Comparison of ENCODE assay signal across 16 mouse cellular contexts in genomic region chr19:53807276-53807801, GRCm38 (mm10).
A peak's percentile ranks its signal among the peaks of the same experiment; 100 is the strongest.
DNase-seq lines count a peak whose midpoint lies in the region; ATAC-seq and TF ChIP-seq lines count a peak whose summit lies in the region.
"Had no signal": no experiment of that assay in that cellular context is flagged by ENCODE, and none has a peak within 500 bp of the region (broad histone marks: within the 10 kb centered on the region; RNA-seq: fewer than 3 reads in every experiment).

No protein-coding gene starts in this region.

- DNase-seq in heart, adult 2 months: no peak
- no peak for DNase-seq in heart, adult 18-20 months
- DNase-seq in liver, postnatal 0 days: no peak
- peak; percentile 43 to 53 for DNase-seq in thymus, postnatal 36 days
- no peak for DNase-seq in midbrain, postnatal 0 days (ENCODE audit: low spot score)
- DNase-seq in hindbrain, embryonic 10.5 days (ENCODE audit: low spot score): no peak
- DNase-seq: B cell, adult 2 months; cerebellum, adult 2 months; gastrocnemius, postnatal 25 days; kidney, postnatal 10 days; lung, postnatal 4 days; right cerebral cortex, postnatal 4 days had no signal

- peak overlapping the region; percentile 38 for H3K27ac ChIP-seq in heart, adult 2 months
- peak overlapping the region; percentile 86; the same call in 1 of the 2 replicates for H3K27ac ChIP-seq in liver, embryonic 12.5 days
- no peak overlapping the region for H3K27ac ChIP-seq in liver, postnatal 0 days (ENCODE audit: low read depth)
- no peak overlapping the region for H3K27ac ChIP-seq in midbrain, postnatal 0 days (ENCODE audit: low read depth, low read length)
- no peak overlapping the region for H3K27ac ChIP-seq in hindbrain, embryonic 10.5 days
- H3K27ac ChIP-seq: forebrain, embryonic 10.5 days; neural tube, embryonic 12.5 days had no signal

- H3K9ac ChIP-seq in heart, adult 2 months (ENCODE audit: low read depth, low read length): 0 out of 2 replicates have a peak overlapping the region, but pooled peaks have one; percentile 4
- H3K9ac ChIP-seq in liver, embryonic 12.5 days: no peak overlapping the region
- no peak overlapping the region for H3K9ac ChIP-seq in liver, postnatal 0 days (replicated peaks)
- no peak overlapping the region for H3K9ac ChIP-seq in midbrain, postnatal 0 days (replicated peaks; ENCODE audit: low read length, poor library complexity, severe bottlenecking)
- H3K9ac ChIP-seq: neural tube, embryonic 12.5 days had no signal

- intact Hi-C loops in heart, adult 2 months (cut with DNase I): no loop called here

- H3K79me2 ChIP-seq in heart, adult 2 months (replicated peaks; ENCODE audit: control insufficient read depth, insufficient read depth, low read length): no peaks in the 10 kb centered on the region

- H3K4me3 ChIP-seq in heart, adult 2 months: no peak overlapping the region
- H3K4me3 ChIP-seq in liver, embryonic 12.5 days: no peak overlapping the region
- H3K4me3 ChIP-seq in liver, postnatal 0 days (ENCODE audit: low read depth, low read length): no peak overlapping the region
- H3K4me3 ChIP-seq in midbrain, postnatal 0 days (ENCODE audit: low read depth, low read length): no peak overlapping the region
- no peak overlapping the region for H3K4me3 ChIP-seq in hindbrain, embryonic 10.5 days
- H3K4me3 ChIP-seq: forebrain, embryonic 10.5 days; neural tube, embryonic 12.5 days had no signal

- peak overlapping the region; percentile 55; the same call in 1 of the 2 replicates for H3K4me2 ChIP-seq in liver, embryonic 12.5 days
- no peak overlapping the region for H3K4me2 ChIP-seq in liver, postnatal 0 days (ENCODE audit: low read depth, low read length)
- H3K4me2 ChIP-seq in midbrain, postnatal 0 days (ENCODE audit: low read depth, low read length, poor library complexity, severe bottlenecking): no peak overlapping the region
- H3K4me2 ChIP-seq: neural tube, embryonic 12.5 days had no signal

- H3K4me1 ChIP-seq in heart, adult 2 months (ENCODE audit: control insufficient read depth, insufficient read depth, low read length): peaks cover 31% of the 10 kb centered on the region
- peaks cover 81% of the 10 kb centered on the region for H3K4me1 ChIP-seq in liver, embryonic 12.5 days
- peaks cover 21% of the 10 kb centered on the region for H3K4me1 ChIP-seq in liver, postnatal 0 days (ENCODE audit: insufficient read depth)
- no peaks in the 10 kb centered on the region for H3K4me1 ChIP-seq in midbrain, postnatal 0 days (ENCODE audit: insufficient read depth, low read length)
- H3K4me1 ChIP-seq in hindbrain, embryonic 10.5 days (replicated peaks): peaks cover 27% of the 10 kb centered on the region
- H3K4me1 ChIP-seq: neural tube, embryonic 12.5 days had no signal

- ATAC-seq in liver, embryonic 12.5 days: no peak
- no peak for ATAC-seq in liver, postnatal 0 days
- ATAC-seq in megakaryocyte, adult 5-6 weeks (ENCODE audit: poor library complexity, severe bottlenecking): peak; percentile 58
- no peak for ATAC-seq in midbrain, postnatal 0 days (ENCODE audit: low FRiP score)

- H3K9me3 ChIP-seq in liver, embryonic 12.5 days (replicated peaks): no peaks in the 10 kb centered on the region
- H3K9me3 ChIP-seq in liver, postnatal 0 days (ENCODE audit: low read length): no peaks in the 10 kb centered on the region
- H3K9me3 ChIP-seq in midbrain, postnatal 0 days (ENCODE audit: low read length): no peaks in the 10 kb centered on the region
- no peaks in the 10 kb centered on the region for H3K9me3 ChIP-seq in hindbrain, embryonic 10.5 days
- H3K9me3 ChIP-seq: forebrain, embryonic 10.5 days; neural tube, embryonic 12.5 days had no signal

- no peak for TF ChIP-seq POLR2A in heart, adult 2 months (IDR thresholded peaks at IDR 0.05; ENCODE audit: insufficient read depth, low read depth, low read length)

- no peaks in the 10 kb centered on the region; the same call in 1 of the 2 replicates for H3K27me3 ChIP-seq in heart, adult 2 months (ENCODE audit: control insufficient read depth, insufficient read depth, low read length)
- no peaks in the 10 kb centered on the region for H3K27me3 ChIP-seq in liver, embryonic 12.5 days (replicated peaks)
- H3K27me3 ChIP-seq in liver, postnatal 0 days (ENCODE audit: insufficient read depth, low read length): no peaks in the 10 kb centered on the region
- H3K27me3 ChIP-seq in midbrain, postnatal 0 days (ENCODE audit: insufficient read depth, low read length): no peaks in the 10 kb centered on the region
- H3K27me3 ChIP-seq in hindbrain, embryonic 10.5 days (ENCODE audit: insufficient read depth, poor library complexity, severe bottlenecking): no peaks in the 10 kb centered on the region
- H3K27me3 ChIP-seq: neural tube, embryonic 12.5 days had no signal

- no peak for TF ChIP-seq EP300 in heart, adult 2 months (IDR thresholded peaks at IDR 0.05; ENCODE audit: insufficient read depth, low read depth, low read length)
- TF ChIP-seq EP300 in liver, postnatal 0 days (IDR thresholded peaks at IDR 0.05; ENCODE audit: low read depth): no peak

- peaks cover 14% of the 10 kb centered on the region for H3K36me3 ChIP-seq in heart, adult 2 months (ENCODE audit: control insufficient read depth, insufficient read depth, low read length)
- no peaks in the 10 kb centered on the region for H3K36me3 ChIP-seq in liver, embryonic 12.5 days
- H3K36me3 ChIP-seq in liver, postnatal 0 days (replicated peaks; ENCODE audit: insufficient read depth, low read length): no peaks in the 10 kb centered on the region
- H3K36me3 ChIP-seq in midbrain, postnatal 0 days (ENCODE audit: insufficient read depth, low read length): no peaks in the 10 kb centered on the region
- H3K36me3 ChIP-seq in hindbrain, embryonic 10.5 days: no peaks in the 10 kb centered on the region
- H3K36me3 ChIP-seq: forebrain, embryonic 10.5 days; neural tube, embryonic 12.5 days had no signal

- no peak for TF ChIP-seq CTCF in heart, adult 2 months (IDR thresholded peaks at IDR 0.05)
- TF ChIP-seq CTCF in liver, postnatal 0 days (IDR thresholded peaks at IDR 0.05; ENCODE audit: low read depth): no peak
- TF ChIP-seq CTCF in midbrain, postnatal 0 days (IDR thresholded peaks at IDR 0.05): no peak

- 42% methylated on average over 5 of the region's 5 CpGs for WGBS in heart, adult 2 months
- WGBS in liver, embryonic 12.5 days (ENCODE audit: insufficient replicate concordance): 49% methylated on average over 5 of the region's 5 CpGs
- WGBS in liver, postnatal 0 days (ENCODE audit: insufficient replicate concordance): 54% methylated on average over 5 of the region's 5 CpGs
- 92% methylated on average over 5 of the region's 5 CpGs for WGBS in midbrain, postnatal 0 days
- WGBS in hindbrain, embryonic 10.5 days: 89% methylated on average over 5 of the region's 5 CpGs

Comparison
In these comparisons a context has a peak if more than half of its experiments do, and no peak if none do; other contexts are left out.
1. H3K27ac ChIP-seq: peak in heart, adult 2 months (single experiment) and liver, embryonic 12.5 days (single experiment); none in liver, postnatal 0 days (single experiment), midbrain, postnatal 0 days (single experiment) and hindbrain, embryonic 10.5 days (single experiment).
2. DNase-seq: peak in thymus, postnatal 36 days (2 of 2); none in heart, adult 2 months (0 of 2), heart, adult 18-20 months (0 of 2), liver, postnatal 0 days (single experiment), midbrain, postnatal 0 days (single experiment) and hindbrain, embryonic 10.5 days (single experiment).